Comparison of ENCODE assay signal across 9 mouse cellular contexts in the genomic region with DNA sequence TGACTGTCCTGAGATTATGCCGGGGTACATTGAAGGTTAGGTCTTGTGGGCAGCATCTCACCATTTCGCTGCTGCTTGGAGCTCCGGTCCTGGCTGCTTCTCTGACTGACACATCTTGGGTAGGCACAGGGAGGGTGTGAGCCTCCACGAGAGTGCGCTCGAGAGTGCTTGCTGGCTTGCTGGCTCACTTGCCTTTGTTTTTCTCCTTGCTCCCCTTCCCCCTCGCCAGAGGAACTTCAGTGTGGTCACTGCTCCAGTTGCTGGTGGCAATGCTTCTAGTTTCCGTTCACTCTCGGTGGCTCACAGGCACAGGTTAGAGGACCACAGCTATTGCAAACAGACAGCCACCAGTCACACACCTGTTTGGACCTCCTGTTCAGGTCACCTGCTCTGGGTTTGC. TPM values are rescaled to one million over a fixed set of nuclear protein-coding genes. Genes with fewer than 3 reads are reported as not detected.
DNase-seq lines count a peak whose midpoint lies in the region; ATAC-seq and TF ChIP-seq lines count a peak whose summit lies in the region.
"Had no signal": no experiment of that assay in that cellular context is flagged by ENCODE, and none has a peak within 500 bp of the region (broad histone marks: within the 10 kb centered on the region; RNA-seq: fewer than 3 reads in every experiment).

No protein-coding gene starts in this region.

- H3K4me3 ChIP-seq in gastrocnemius, adult 2 months = no peak overlapping the region
- H3K4me3 ChIP-seq in midbrain, embryonic 13.5 days (replicated peaks) = no peak overlapping the region
- H3K4me3 ChIP-seq: limb, embryonic 13.5 days had no signal

- DNase-seq in gastrocnemius, adult 2 months = no peak
- no peak for DNase-seq in gastrocnemius, postnatal 25 days
- peak; percentile 75 to 83 for DNase-seq in cerebellum, adult 18-20 months
- DNase-seq in layer of hippocampus, postnatal 36 days = peak; percentile 78 to 84
- DNase-seq in gastrocnemius, postnatal 36 days = no peak

- peak overlapping the region; percentile 26; the same call in 1 of the 2 replicates for H3K4me2 ChIP-seq in midbrain, embryonic 13.5 days (replicated peaks)
- H3K4me2 ChIP-seq: limb, embryonic 13.5 days had no signal

- H3K36me3 ChIP-seq in midbrain, embryonic 13.5 days = 0 out of 2 replicates have a peak, but pooled peaks cover 5% of the 10 kb centered on the region

- H3K27me3 ChIP-seq in midbrain, embryonic 13.5 days = no peaks in the 10 kb centered on the region
- H3K27me3 ChIP-seq: limb, embryonic 13.5 days had no signal

- peak overlapping the region; percentile 23; the same call in 1 of the 2 replicates for H3K9ac ChIP-seq in midbrain, embryonic 13.5 days (replicated peaks)
- H3K9ac ChIP-seq: limb, embryonic 13.5 days had no signal

- TF ChIP-seq CTCF in gastrocnemius, adult 2 months (IDR thresholded peaks at IDR 0.05) = peak; percentile 6; the same call in 1 of the 2 replicates

- WGBS in midbrain, embryonic 13.5 days = 45% methylated on average over 9 of the region's 9 CpGs

- peak; percentile 71 for ATAC-seq in frontal cortex, adult (ENCODE audit: low TSS enrichment)
- ATAC-seq in midbrain, embryonic 13.5 days = peak; percentile 55
- ATAC-seq in erythroblast, adult 5-6 weeks (replicated peaks; ENCODE audit: low FRiP score, poor library complexity, severe bottlenecking) = no peak

- peaks cover 31% of the 10 kb centered on the region for H3K4me1 ChIP-seq in midbrain, embryonic 13.5 days (replicated peaks)

- H3K27ac ChIP-seq in gastrocnemius, adult 2 months = no peak overlapping the region
- peak overlapping the region; percentile 80 for H3K27ac ChIP-seq in midbrain, embryonic 13.5 days
- H3K27ac ChIP-seq: limb, embryonic 13.5 days had no signal

- intact Hi-C loops in gastrocnemius, adult 2 months (cut with DNase I) = no loop called here
- intact Hi-C loops in gastrocnemius, postnatal 36 days (cut with DNase I) = no loop called here

- no peaks in the 10 kb centered on the region for H3K9me3 ChIP-seq in midbrain, embryonic 13.5 days
- H3K9me3 ChIP-seq: limb, embryonic 13.5 days had no signal

RNA-seq across cellular contexts. Expression of gene Pisd, which starts 43.3 kb away (rescaled TPM):
- 10 to 100 TPM; 10.5 to 15.8 TPM for total RNA-seq in gastrocnemius, adult 2 months (2021)
- total RNA-seq in gastrocnemius, postnatal 25 days (2021) = 10 to 100 TPM; 14.0 to 15.8 TPM
- 10 to 100 TPM; 64.1 to 68.3 TPM for total RNA-seq in layer of hippocampus, postnatal 36 days (2021)
- 98.1 and 106 TPM in 2 replicates for polyA plus RNA-seq in midbrain, embryonic 13.5 days (2015; fragmentation: Nextera tagmentation; extraction: Ambion mirVana)
- 6.0 and 14.4 TPM in 2 replicates for total RNA-seq in erythroblast, adult 5-6 weeks (2015; ENCODE audit: low replicate concordance)
- total RNA-seq in erythroblast, adult 5-6 weeks (2017; ENCODE audit: low replicate concordance) = 4.3 and 10.2 TPM in 2 replicates
- total RNA-seq in gastrocnemius, postnatal 36 days (2021) = 10 to 100 TPM; 13.0 to 14.4 TPM

Comparison
In these comparisons a context has a peak if more than half of its experiments do, and no peak if none do; other contexts are left out.
1. DNase-seq: peak in cerebellum, adult 18-20 months (2 of 2) and layer of hippocampus, postnatal 36 days (2 of 2); none in gastrocnemius, adult 2 months (single experiment), gastrocnemius, postnatal 25 days (single experiment) and gastrocnemius, postnatal 36 days (0 of 2).